9 mouse cellular contexts compared by ENCODE assay signal in genomic region chr13:46633320-46634132, GRCm38 (mm10). TPM values are rescaled to one million over a fixed set of nuclear protein-coding genes. Genes with fewer than 3 reads are reported as not detected.
DNase-seq lines count a peak whose midpoint lies in the region; ATAC-seq and TF ChIP-seq lines count a peak whose summit lies in the region.
"Had no signal": no experiment of that assay in that cellular context is flagged by ENCODE, and none has a peak within 500 bp of the region (broad histone marks: within the 10 kb centered on the region; RNA-seq: fewer than 3 reads in every experiment).

No protein-coding gene starts in this region.

- peak overlapping the region; percentile 83 for H3K27ac ChIP-seq in forebrain, embryonic 16.5 days (ENCODE audit: low read length)
- H3K27ac ChIP-seq in olfactory bulb, adult 2 months (ENCODE audit: insufficient read depth, low read depth, low read length) = peak overlapping the region; percentile 42; the same call in 1 of the 2 replicates
- H3K27ac ChIP-seq in heart, embryonic 12.5 days (ENCODE audit: poor library complexity, severe bottlenecking) = no peak overlapping the region
- H3K27ac ChIP-seq: stomach, embryonic 15.5 days had no signal

- no peak for DNase-seq in frontal cortex, postnatal 25 days (ENCODE audit: low spot score in 2 of 2)
- DNase-seq in left cerebral cortex, postnatal 10 days (ENCODE audit: extremely low spot score in 1 of 2, low spot score in 2 of 2) = peak; percentile 46 to 72
- DNase-seq in lung, adult 2 months = no peak
- no peak for DNase-seq in adrenal gland, adult 8-10 months

- no peaks in the 10 kb centered on the region for H3K36me3 ChIP-seq in forebrain, embryonic 16.5 days (ENCODE audit: control insufficient read depth, insufficient read depth)
- H3K36me3 ChIP-seq in heart, embryonic 12.5 days = peaks cover 57% of the 10 kb centered on the region
- H3K36me3 ChIP-seq: stomach, embryonic 15.5 days had no signal

- TF ChIP-seq CTCF in olfactory bulb, adult 2 months (IDR thresholded peaks at IDR 0.05; ENCODE audit: insufficient read depth, low read depth, low read length) = no peak
- no peak for TF ChIP-seq CTCF in lung, adult 2 months (IDR thresholded peaks at IDR 0.05; ENCODE audit: insufficient read depth, low read length)

- 6% methylated on average over 18 of the region's 18 CpGs for WGBS in forebrain, embryonic 16.5 days
- 22% methylated on average over 18 of the region's 18 CpGs for WGBS in olfactory bulb, adult 2 months
- WGBS in heart, embryonic 12.5 days = 68% methylated on average over 18 of the region's 18 CpGs
- WGBS in lung, adult 2 months = 67% methylated on average over 18 of the region's 18 CpGs

- peaks cover 15% of the 10 kb centered on the region for H3K4me1 ChIP-seq in forebrain, embryonic 16.5 days (replicated peaks; ENCODE audit: control insufficient read depth, insufficient read depth, low read length)
- peaks cover 10% of the 10 kb centered on the region for H3K4me1 ChIP-seq in olfactory bulb, adult 2 months (ENCODE audit: control insufficient read depth, insufficient read depth, low read length)
- H3K4me1 ChIP-seq in heart, embryonic 12.5 days (replicated peaks) = peaks cover 3% of the 10 kb centered on the region; the same call in 1 of the 2 replicates
- no peaks in the 10 kb centered on the region for H3K4me1 ChIP-seq in lung, adult 2 months (ENCODE audit: control insufficient read depth, insufficient read depth, low read length)
- H3K4me1 ChIP-seq: stomach, embryonic 15.5 days had no signal

- peak overlapping the region; percentile 54 for H3K4me2 ChIP-seq in forebrain, embryonic 16.5 days (ENCODE audit: low read length)
- no peak overlapping the region for H3K4me2 ChIP-seq in heart, embryonic 12.5 days
- H3K4me2 ChIP-seq: stomach, embryonic 15.5 days had no signal

- peaks cover 3% of the 10 kb centered on the region; the same call in 1 of the 2 replicates for H3K9me3 ChIP-seq in forebrain, embryonic 16.5 days (ENCODE audit: control insufficient read depth, low read length)
- H3K9me3 ChIP-seq in heart, embryonic 12.5 days (replicated peaks) = peaks cover 9% of the 10 kb centered on the region
- H3K9me3 ChIP-seq: stomach, embryonic 15.5 days had no signal

- H3K4me3 ChIP-seq in forebrain, embryonic 16.5 days (replicated peaks; ENCODE audit: low read length) = peak overlapping the region; percentile 31
- H3K4me3 ChIP-seq in olfactory bulb, adult 2 months (ENCODE audit: insufficient read depth, low read depth, low read length) = peak overlapping the region; percentile 28
- H3K4me3 ChIP-seq in heart, embryonic 12.5 days = no peak overlapping the region
- H3K4me3 ChIP-seq in lung, adult 2 months (replicated peaks; ENCODE audit: extremely low read depth, low read depth, low read length) = no peak overlapping the region
- H3K4me3 ChIP-seq: stomach, embryonic 15.5 days had no signal

- H3K9ac ChIP-seq in forebrain, embryonic 16.5 days (replicated peaks; ENCODE audit: low read depth, low read length) = peak overlapping the region; percentile 48
- no peak overlapping the region for H3K9ac ChIP-seq in heart, embryonic 12.5 days
- H3K9ac ChIP-seq: stomach, embryonic 15.5 days had no signal

- ATAC-seq in frontal cortex, adult (ENCODE audit: low TSS enrichment) = peak; percentile 38
- ATAC-seq in forebrain, embryonic 16.5 days = peak; percentile 85
- ATAC-seq in heart, embryonic 12.5 days (ENCODE audit: insufficient number of reproducible peaks, low FRiP score) = no peak

- no peaks in the 10 kb centered on the region for H3K27me3 ChIP-seq in forebrain, embryonic 16.5 days (replicated peaks; ENCODE audit: control insufficient read depth, insufficient read depth, low read length)
- no peaks in the 10 kb centered on the region for H3K27me3 ChIP-seq in heart, embryonic 12.5 days (replicated peaks)
- H3K27me3 ChIP-seq: stomach, embryonic 15.5 days had no signal

- no peak for TF ChIP-seq POLR2A in olfactory bulb, adult 2 months (IDR thresholded peaks at IDR 0.05; ENCODE audit: insufficient read depth, low read depth, low read length)
- no peak for TF ChIP-seq POLR2A in lung, adult 2 months (IDR thresholded peaks at IDR 0.05; ENCODE audit: borderline replicate concordance, extremely low read depth, low read depth, low read length)

- intact Hi-C loops in left cerebral cortex, postnatal 10 days (cut with DNase I) = no loop called here

RNA-seq across cellular contexts. Expression of gene Fam8a1, which starts 35.8 kb away (rescaled TPM):
- polyA plus RNA-seq in forebrain, embryonic 16.5 days (2015; fragmentation: Nextera tagmentation; extraction: Ambion mirVana) = 19.0 and 20.1 TPM in 2 replicates
- 10 to 100 TPM; 70.5 to 73.2 TPM for total RNA-seq in left cerebral cortex, postnatal 10 days (2021)
- not detected in 2 replicates for polyA plus RNA-seq in olfactory bulb, adult 2 months (2012; ENCODE audit: insufficient read depth, insufficient read length, low replicate concordance, missing spikeins)
- polyA plus RNA-seq in heart, embryonic 12.5 days (2016; fragmentation: Nextera tagmentation; extraction: Ambion mirVana) = 16.4 and 16.7 TPM in 2 replicates
- polyA plus RNA-seq in lung, adult 2 months (2012; rRNA removed) = 16.9 and 23.4 TPM in 2 replicates
- 10 to 100 TPM; 47.2 to 57.8 (median 53.3) TPM for total RNA-seq in adrenal gland, adult 8-10 months (2022)

Comparison
In these comparisons a context has a peak if more than half of its experiments do, and no peak if none do; other contexts are left out.
1. DNase-seq: peak in left cerebral cortex, postnatal 10 days (2 of 2); none in frontal cortex, postnatal 25 days (0 of 2), lung, adult 2 months (single experiment) and adrenal gland, adult 8-10 months (single experiment).
2. H3K4me3 ChIP-seq: peak in forebrain, embryonic 16.5 days (single experiment) and olfactory bulb, adult 2 months (single experiment); none in heart, embryonic 12.5 days (single experiment) and lung, adult 2 months (single experiment).
3. RNA of gene Fam8a1, which starts 35.8 kb away (polyA plus RNA-seq): 19.0 to 20.1 TPM in forebrain, embryonic 16.5 days, 16.9 to 23.4 TPM in lung, adult 2 months and 16.4 to 16.7 TPM in heart, embryonic 12.5 days; not detected in olfactory bulb, adult 2 months; every median in the first group is over 10 times any median in the second.